Mouse (Mus musculus): ENCODE measurements around the gene Ube2g1. TPM values are rescaled to one million over a fixed set of nuclear protein-coding genes. Genes with fewer than 3 reads are reported as not detected.

Ube2g1 gene
- 57.3 and 57.7 TPM in 2 replicates for polyA plus RNA-seq (2015; fragmentation: Nextera tagmentation; extraction: Ambion mirVana)

GRCm38 (mm10) chr11:72606694-72607407, at the start of gene Ube2g1:
Gene Ube2g1 (plus strand): TSS chr11:72607283.
- Histone ChIP-seq H3K27me3 (replicated peaks) (no peaks in the 10 kb centered on the region), H3K9ac (peak within 1 kb of the TSS; percentile 99), H3K4me3 (peak within 1 kb of the TSS; percentile 98), H3K4me2 (peak within 1 kb of the TSS; percentile 75), H3K9me3 (no peaks in the 10 kb centered on the region), H3K4me1 (peaks cover 28% of the 10 kb centered on the region), H3K27ac (replicated peaks) (peak within 1 kb of the TSS; percentile 99), H3K36me3 (no peaks in the 10 kb centered on the region)
- ATAC-seq (ENCODE audit: extremely low read depth, insufficient number of reproducible peaks, low FRiP score, low TSS enrichment) = peak; percentile 91
- WGBS = 2% methylated on average over 42 of the region's 56 CpGs

DNA sequence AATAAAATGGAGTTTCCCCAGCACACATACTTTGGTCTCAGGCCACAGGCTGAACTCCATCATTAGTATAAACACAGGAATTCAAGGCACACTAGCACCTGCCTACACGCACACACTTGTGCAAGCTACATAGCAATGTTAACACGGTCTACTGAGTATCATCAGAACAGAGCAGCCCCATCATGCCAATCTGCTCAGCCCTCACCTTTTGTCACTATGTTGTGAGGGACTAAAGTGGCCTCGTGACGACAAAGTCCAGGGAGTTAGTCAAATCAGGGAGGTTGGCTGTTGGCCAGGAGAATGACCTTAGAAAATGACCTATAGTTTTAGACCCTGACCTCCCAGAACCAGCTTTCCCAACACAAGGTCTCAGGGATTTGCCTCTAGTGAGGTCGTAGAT, 48.9 kb upstream of the Ube2g1 start:
- H3K9me3 ChIP-seq = no peaks in the 10 kb centered on the region
- no peak overlapping the region for H3K4me3 ChIP-seq
- H3K9ac ChIP-seq = no peak overlapping the region
- no peak for ATAC-seq (ENCODE audit: extremely low read depth, insufficient number of reproducible peaks, low FRiP score, low TSS enrichment)
- H3K27me3 ChIP-seq (replicated peaks) = no peaks in the 10 kb centered on the region
- no peak overlapping the region for H3K4me2 ChIP-seq
- no peaks in the 10 kb centered on the region for H3K36me3 ChIP-seq
- 59% methylated on average over 5 of the region's 5 CpGs for WGBS
- no peak overlapping the region for H3K27ac ChIP-seq (replicated peaks)
- no peaks in the 10 kb centered on the region for H3K4me1 ChIP-seq

GRCm38 (mm10) chr11:72560661-72561060, 46.4 kb upstream of the Ube2g1 start:
- H3K9ac ChIP-seq = no peak overlapping the region
- H3K36me3 ChIP-seq = no peaks in the 10 kb centered on the region
- H3K9me3 ChIP-seq = no peaks in the 10 kb centered on the region
- 62% methylated on average over 3 of the region's 3 CpGs for WGBS
- H3K27me3 ChIP-seq (replicated peaks) = no peaks in the 10 kb centered on the region
- H3K27ac ChIP-seq (replicated peaks) = no peak overlapping the region
- no peak for ATAC-seq (ENCODE audit: extremely low read depth, insufficient number of reproducible peaks, low FRiP score, low TSS enrichment)
- no peak overlapping the region for H3K4me2 ChIP-seq
- H3K4me3 ChIP-seq = no peak overlapping the region
- no peaks in the 10 kb centered on the region for H3K4me1 ChIP-seq

- ATAC-seq (ENCODE audit: extremely low read depth, insufficient number of reproducible peaks, low FRiP score, low TSS enrichment) = no peak
- no peaks in the 10 kb centered on the region for H3K36me3 ChIP-seq
- 23% methylated on average over 6 of the region's 6 CpGs for WGBS
- H3K9me3 ChIP-seq = no peaks in the 10 kb centered on the region
- no peak overlapping the region for H3K27ac ChIP-seq (replicated peaks)
- H3K4me3 ChIP-seq = no peak overlapping the region
- no peak overlapping the region for H3K4me2 ChIP-seq
- H3K4me1 ChIP-seq = no peaks in the 10 kb centered on the region
- 0 out of 2 replicates have a peak, but pooled peaks cover 3% of the 10 kb centered on the region for H3K27me3 ChIP-seq (replicated peaks)
- H3K9ac ChIP-seq = 0 out of 2 replicates have a peak overlapping the region, but pooled peaks have one; percentile 24
Observed at GRCm38 (mm10) chr11:72564232-72564807, 42.8 kb upstream of the Ube2g1 start.

DNA sequence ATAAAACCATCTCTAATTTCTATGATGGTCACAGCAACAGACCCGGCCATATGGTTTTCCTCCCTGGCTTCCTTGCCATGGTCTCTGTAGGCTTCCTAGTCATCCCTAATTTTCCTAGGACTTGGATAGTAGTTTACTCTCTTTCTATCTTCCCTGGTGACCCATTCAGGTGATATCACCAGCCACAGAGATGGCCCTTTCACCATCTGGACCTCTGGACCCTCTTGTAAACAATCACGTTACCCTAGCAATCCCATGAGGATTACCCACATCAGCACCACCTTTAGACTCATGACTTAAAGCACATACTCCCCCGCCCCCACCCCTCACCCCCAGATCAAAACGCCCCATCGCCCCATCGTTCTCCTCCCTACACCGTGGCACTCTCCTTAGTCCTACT, 40.8 kb upstream of the Ube2g1 start:
- Histone ChIP-seq H3K27me3 (replicated peaks) (peaks cover 8% of the 10 kb centered on the region; the same call in 1 of the 2 replicates), H3K27ac (replicated peaks) (no peak overlapping the region), H3K9me3 (no peaks in the 10 kb centered on the region), H3K36me3 (no peaks in the 10 kb centered on the region), H3K4me2 (no peak overlapping the region), H3K9ac (no peak overlapping the region), H3K4me1 (no peaks in the 10 kb centered on the region; the same call in 1 of the 2 replicates), H3K4me3 (no peak overlapping the region)
- ATAC-seq (ENCODE audit: extremely low read depth, insufficient number of reproducible peaks, low FRiP score, low TSS enrichment) = no peak
- WGBS = 66% methylated on average over 7 of the region's 7 CpGs

DNA sequence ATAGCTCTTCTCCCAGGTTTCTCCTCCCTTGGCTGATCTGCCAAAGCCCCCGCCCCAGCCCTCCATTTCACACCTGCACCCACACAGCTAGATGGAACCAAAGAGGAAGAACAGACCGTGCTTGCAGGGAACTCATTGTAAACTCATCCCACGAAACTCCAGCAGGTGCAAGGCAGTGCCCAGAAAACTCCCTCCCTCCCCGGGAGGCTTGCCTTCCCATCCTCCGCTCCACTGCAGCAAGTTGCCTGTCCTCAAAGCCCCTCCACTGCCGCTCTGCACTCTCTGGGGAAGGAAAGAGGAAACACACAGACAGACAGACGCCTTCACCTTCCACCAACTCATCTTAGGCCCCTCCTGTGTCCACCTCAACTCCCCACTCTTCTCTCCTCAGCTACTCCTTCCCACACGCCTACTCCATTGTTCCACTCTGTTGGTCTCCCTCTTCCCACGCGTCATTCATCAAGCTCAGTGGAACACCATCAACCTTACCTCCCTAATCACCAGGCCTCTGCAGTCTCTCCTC, 40.2 kb upstream of the Ube2g1 start:
- no peak overlapping the region for H3K9ac ChIP-seq
- H3K27me3 ChIP-seq (replicated peaks) = peaks cover 13% of the 10 kb centered on the region; the same call in 1 of the 2 replicates
- no peaks in the 10 kb centered on the region for H3K9me3 ChIP-seq
- no peaks in the 10 kb centered on the region; the same call in 1 of the 2 replicates for H3K4me1 ChIP-seq
- H3K4me3 ChIP-seq = no peak overlapping the region
- no peak overlapping the region for H3K27ac ChIP-seq (replicated peaks)
- WGBS = 47% methylated on average over 8 of the region's 10 CpGs
- H3K36me3 ChIP-seq = no peaks in the 10 kb centered on the region
- ATAC-seq (ENCODE audit: extremely low read depth, insufficient number of reproducible peaks, low FRiP score, low TSS enrichment) = no peak
- H3K4me2 ChIP-seq = no peak overlapping the region

DNA sequence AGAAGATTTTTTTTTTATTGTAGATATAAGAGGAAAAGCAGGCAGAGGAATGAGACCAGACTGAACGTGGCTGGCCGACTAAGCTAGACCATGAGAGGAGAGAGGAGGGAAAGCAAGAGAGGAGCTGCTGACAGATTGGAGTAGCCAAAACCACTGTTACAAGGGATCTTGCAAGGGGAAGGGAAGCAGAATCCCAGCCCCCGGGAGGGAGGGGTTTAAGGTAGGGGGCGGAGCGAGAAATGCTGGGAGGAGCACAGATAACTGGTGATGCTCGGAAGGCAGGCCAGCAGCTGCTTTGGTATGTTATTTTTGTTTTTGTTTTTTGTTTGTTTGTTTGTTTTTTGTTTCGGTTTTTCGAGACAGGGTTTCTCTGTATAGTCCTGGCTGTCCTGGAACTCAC, 38.0 kb upstream of the Ube2g1 start:
- H3K36me3 ChIP-seq = no peaks in the 10 kb centered on the region
- 32% methylated on average over 8 of the region's 8 CpGs for WGBS
- no peaks in the 10 kb centered on the region for H3K9me3 ChIP-seq
- H3K9ac ChIP-seq = no peak overlapping the region
- no peak for ATAC-seq (ENCODE audit: extremely low read depth, insufficient number of reproducible peaks, low FRiP score, low TSS enrichment)
- no peaks in the 10 kb centered on the region; the same call in 1 of the 2 replicates for H3K4me1 ChIP-seq
- no peak overlapping the region for H3K4me2 ChIP-seq
- H3K4me3 ChIP-seq = no peak overlapping the region
- H3K27me3 ChIP-seq (replicated peaks) = peaks cover 13% of the 10 kb centered on the region; the same call in 1 of the 2 replicates
- no peak overlapping the region for H3K27ac ChIP-seq (replicated peaks)

DNA sequence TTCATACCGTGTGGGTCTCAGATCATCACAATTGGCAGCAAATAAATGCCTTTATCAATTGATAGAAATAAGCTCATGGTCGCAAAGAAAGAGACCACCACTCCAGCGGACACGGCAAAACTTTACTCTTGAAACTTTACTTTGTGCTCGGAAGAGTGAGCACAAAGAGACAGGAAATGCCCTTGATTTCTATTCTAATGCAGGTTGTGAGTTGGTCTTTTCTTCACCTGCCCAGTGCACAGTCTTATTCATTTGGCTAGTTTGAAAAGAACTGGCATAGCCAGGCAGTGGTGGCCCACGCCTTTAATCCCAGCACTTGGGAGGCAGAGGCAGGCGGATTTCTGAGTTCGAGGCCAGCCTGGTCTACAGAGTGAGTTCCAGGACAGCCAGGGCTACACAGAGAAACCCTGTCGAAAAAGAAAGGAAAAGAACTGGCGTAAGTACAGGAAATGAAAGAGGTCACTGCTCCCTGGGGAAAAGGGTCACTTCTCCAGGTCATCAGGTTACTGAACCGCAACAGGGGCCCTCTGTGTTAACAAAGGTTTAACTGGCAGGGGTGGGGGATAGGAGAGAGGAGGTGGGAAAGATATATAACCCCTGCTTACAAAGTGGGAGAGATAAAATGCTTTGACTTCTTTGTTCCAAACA, 37.3 kb upstream of the Ube2g1 start:
- 73% methylated on average over 11 of the region's 11 CpGs for WGBS
- H3K4me3 ChIP-seq = no peak overlapping the region
- no peak for ATAC-seq (ENCODE audit: extremely low read depth, insufficient number of reproducible peaks, low FRiP score, low TSS enrichment)
- peaks cover 13% of the 10 kb centered on the region; the same call in 1 of the 2 replicates for H3K27me3 ChIP-seq (replicated peaks)
- no peaks in the 10 kb centered on the region for H3K36me3 ChIP-seq
- no peak overlapping the region for H3K27ac ChIP-seq (replicated peaks)
- no peak overlapping the region for H3K4me2 ChIP-seq
- H3K9me3 ChIP-seq = no peaks in the 10 kb centered on the region
- no peak overlapping the region for H3K9ac ChIP-seq
- no peaks in the 10 kb centered on the region; the same call in 1 of the 2 replicates for H3K4me1 ChIP-seq

GRCm38 (mm10) chr11:72570319-72570979, 36.6 kb upstream of the Ube2g1 start:
- Histone ChIP-seq H3K27ac (replicated peaks) (no peak overlapping the region), H3K9me3 (no peaks in the 10 kb centered on the region), H3K9ac (peak overlapping the region; percentile 69; the same call in 1 of the 2 replicates), H3K4me3 (peak overlapping the region; percentile 19; the same call in 1 of the 2 replicates), H3K4me1 (no peaks in the 10 kb centered on the region; the same call in 1 of the 2 replicates), H3K4me2 (peak overlapping the region; percentile 61), H3K36me3 (no peaks in the 10 kb centered on the region), H3K27me3 (replicated peaks) (peaks cover 13% of the 10 kb centered on the region; the same call in 1 of the 2 replicates)
- no peak for ATAC-seq (ENCODE audit: extremely low read depth, insufficient number of reproducible peaks, low FRiP score, low TSS enrichment)
- WGBS = 5% methylated on average over 18 of the region's 18 CpGs

DNA sequence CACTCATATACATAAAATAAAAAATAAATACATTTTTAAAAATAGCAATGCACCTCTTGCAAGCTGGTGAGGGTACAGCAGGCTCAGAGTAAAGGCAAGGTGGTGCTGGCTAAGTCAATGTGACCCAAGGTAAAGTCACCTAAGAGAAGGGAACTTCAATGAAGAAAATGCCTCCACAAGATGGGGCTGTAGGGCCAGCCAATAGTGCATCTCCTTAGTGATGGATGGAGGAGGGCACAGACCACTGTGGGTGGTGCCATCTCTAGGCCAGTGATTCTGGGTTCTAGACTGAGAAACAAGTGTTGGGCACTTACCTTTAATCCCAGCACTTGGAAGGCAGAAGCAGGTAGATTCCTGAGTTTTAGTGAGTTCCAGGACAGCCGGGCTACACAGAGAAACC, 33.3 kb upstream of the Ube2g1 start:
- no peaks in the 10 kb centered on the region for H3K9me3 ChIP-seq
- peaks cover 8% of the 10 kb centered on the region for H3K4me1 ChIP-seq
- no peak overlapping the region for H3K4me2 ChIP-seq
- H3K27ac ChIP-seq (replicated peaks) = no peak overlapping the region
- peaks cover 18% of the 10 kb centered on the region for H3K27me3 ChIP-seq (replicated peaks)
- no peak overlapping the region for H3K9ac ChIP-seq
- 86% methylated on average over 1 of the region's 1 CpGs for WGBS
- no peaks in the 10 kb centered on the region for H3K36me3 ChIP-seq
- no peak for ATAC-seq (ENCODE audit: extremely low read depth, insufficient number of reproducible peaks, low FRiP score, low TSS enrichment)
- no peak overlapping the region for H3K4me3 ChIP-seq

DNA sequence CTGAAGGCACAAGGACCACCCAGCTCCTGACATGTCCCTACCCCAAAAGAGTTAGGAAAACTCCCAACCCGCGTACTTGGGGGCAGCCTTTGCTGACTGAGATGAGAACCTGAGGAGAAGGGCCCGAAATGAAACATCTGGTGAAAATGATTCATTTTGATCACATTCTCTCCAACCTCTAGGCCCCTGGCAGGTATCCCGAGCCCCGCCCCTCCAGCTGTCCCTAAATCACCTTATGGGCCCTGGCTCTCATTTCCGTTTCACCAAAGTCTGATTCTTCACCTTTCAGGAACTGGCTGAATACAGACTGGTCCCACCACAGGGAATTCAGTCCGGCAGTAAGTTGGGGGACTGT, 31.0 kb upstream of the Ube2g1 start:
- Histone ChIP-seq H3K4me3 (peak overlapping the region; percentile 52), H3K27me3 (replicated peaks) (peaks cover 15% of the 10 kb centered on the region), H3K9me3 (no peaks in the 10 kb centered on the region), H3K4me2 (peak overlapping the region; percentile 85), H3K36me3 (no peaks in the 10 kb centered on the region), H3K9ac (peak overlapping the region; percentile 71), H3K4me1 (peaks cover 8% of the 10 kb centered on the region), H3K27ac (replicated peaks) (no peak overlapping the region)
- WGBS = 24% methylated on average over 7 of the region's 7 CpGs
- no peak for ATAC-seq (ENCODE audit: extremely low read depth, insufficient number of reproducible peaks, low FRiP score, low TSS enrichment)

Measured in heart, embryonic 13.5 days (tissue).